Mouse (Mus musculus): Measurements from ENCODE around the gene Ttc27. TPM values are rescaled to one million over a fixed set of nuclear protein-coding genes. Genes with fewer than 3 reads are reported as not detected.

Ttc27 gene
- polyA plus RNA-seq, 1 experiment from 2014 or later = 18.0 TPM

- ATAC-seq (ENCODE audit: low read depth) = no peak
Observed at GRCm38 (mm10) chr17:74846031-74846891, 128.7 kb downstream of the Ttc27 start.

GRCm38 (mm10) chr17:74850216-74850615 lies 132.7 kb downstream of the Ttc27 start:
- H3K4me3 ChIP-seq = no peak overlapping the region
- H3K9ac ChIP-seq = no peak overlapping the region
- no peak overlapping the region for H3K27ac ChIP-seq (replicated peaks)
- H3K4me2 ChIP-seq = no peak overlapping the region
- H3K36me3 ChIP-seq = no peaks in the 10 kb centered on the region
- no peaks in the 10 kb centered on the region for H3K27me3 ChIP-seq
- no peaks in the 10 kb centered on the region for H3K9me3 ChIP-seq
- H3K4me1 ChIP-seq (replicated peaks) = peaks cover 8% of the 10 kb centered on the region; the same call in 1 of the 2 replicates
- 92% methylated on average over 3 of the region's 3 CpGs for WGBS
- ATAC-seq (ENCODE audit: low read depth) = no peak

More at GRCm38 (mm10) chr17:74846031-74846891, 128.7 kb downstream of the Ttc27 start:
- H3K9me3 ChIP-seq = no peaks in the 10 kb centered on the region
- H3K27ac ChIP-seq (replicated peaks) = no peak overlapping the region
- H3K27me3 ChIP-seq = no peaks in the 10 kb centered on the region
- H3K4me2 ChIP-seq = no peak overlapping the region
- H3K9ac ChIP-seq = no peak overlapping the region
- no peaks in the 10 kb centered on the region for H3K36me3 ChIP-seq
- H3K4me1 ChIP-seq (replicated peaks) = peaks cover 8% of the 10 kb centered on the region; the same call in 1 of the 2 replicates
- 47% methylated on average over 10 of the region's 10 CpGs for WGBS
- no peak overlapping the region for H3K4me3 ChIP-seq

DNA sequence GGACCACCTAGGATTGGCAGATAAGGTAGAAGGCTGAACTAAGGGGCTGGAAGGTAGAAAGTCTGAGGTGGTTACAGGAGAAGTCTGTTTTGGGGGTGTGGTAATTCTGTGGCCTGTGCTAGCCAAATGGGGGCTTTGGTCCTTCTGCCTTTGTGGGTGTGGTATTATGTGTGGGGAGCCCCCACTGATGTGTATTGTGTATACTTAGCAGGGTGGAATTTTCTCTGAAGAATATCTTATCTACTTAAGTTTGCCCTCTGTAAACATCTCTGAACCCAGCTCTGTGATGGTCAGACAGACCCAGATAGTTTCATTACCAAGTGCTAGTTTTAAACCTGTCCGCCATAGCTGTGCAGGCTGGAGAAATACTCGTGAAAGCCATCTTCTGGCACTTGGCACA lies 141.8 kb downstream of the Ttc27 start:
- Histone ChIP-seq H3K9me3 (no peaks in the 10 kb centered on the region), H3K4me1 (replicated peaks) (no peaks in the 10 kb centered on the region), H3K4me3 (no peak overlapping the region), H3K36me3 (no peaks in the 10 kb centered on the region), H3K4me2 (no peak overlapping the region), H3K27me3 (no peaks in the 10 kb centered on the region), H3K9ac (no peak overlapping the region), H3K27ac (replicated peaks) (no peak overlapping the region)
- ATAC-seq (ENCODE audit: low read depth) = no peak
- 79% methylated on average over 2 of the region's 2 CpGs for WGBS

DNA sequence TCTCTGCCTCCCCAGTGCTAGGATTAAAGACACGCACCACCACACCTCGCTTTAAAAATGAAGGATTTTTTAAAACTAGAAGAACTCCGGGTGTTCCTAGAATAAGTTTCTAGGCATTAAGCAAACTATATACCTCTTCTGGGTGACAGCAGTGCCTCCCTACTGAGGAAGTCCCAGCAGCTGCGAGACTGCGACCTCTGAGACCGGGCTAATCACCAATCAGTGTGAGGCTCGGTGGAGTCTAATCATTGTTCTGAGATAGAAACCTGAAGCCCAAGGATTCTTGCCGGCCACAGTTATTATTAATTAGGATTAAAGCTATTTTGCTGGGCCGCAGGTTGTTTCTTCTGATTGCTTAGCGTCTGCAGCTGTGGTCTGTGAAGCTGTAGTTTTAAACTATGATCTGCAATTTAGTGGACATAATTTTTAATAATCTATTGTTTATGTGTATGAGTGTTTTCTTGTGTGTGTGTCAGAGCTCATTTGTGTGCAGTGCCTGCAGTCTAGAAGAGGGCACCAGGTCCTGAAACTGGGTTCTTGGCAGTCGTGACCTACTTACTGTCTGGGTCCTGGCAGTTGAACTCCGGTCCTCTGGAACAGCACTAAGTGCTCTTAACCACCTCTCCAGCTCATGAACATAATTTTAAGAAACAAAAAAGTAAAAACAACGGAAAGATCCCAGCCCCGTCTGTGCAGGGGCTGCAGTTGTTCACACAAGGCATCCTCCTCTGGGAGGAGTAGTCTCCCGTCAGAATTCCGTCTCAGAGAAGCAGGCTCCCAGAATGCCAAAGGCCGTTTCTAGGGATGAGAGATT lies 142.9 kb downstream of the Ttc27 start:
- Histone ChIP-seq H3K9ac (no peak overlapping the region), H3K36me3 (no peaks in the 10 kb centered on the region), H3K4me2 (no peak overlapping the region), H3K4me1 (replicated peaks) (no peaks in the 10 kb centered on the region), H3K27ac (replicated peaks) (no peak overlapping the region), H3K27me3 (no peaks in the 10 kb centered on the region), H3K4me3 (no peak overlapping the region), H3K9me3 (no peaks in the 10 kb centered on the region)
- no peak for ATAC-seq (ENCODE audit: low read depth)
- 80% methylated on average over 17 of the region's 17 CpGs for WGBS

- Histone ChIP-seq H3K9ac (no peak overlapping the region), H3K9me3 (no peaks in the 10 kb centered on the region), H3K27ac (replicated peaks) (no peak overlapping the region), H3K4me2 (no peak overlapping the region), H3K36me3 (no peaks in the 10 kb centered on the region), H3K4me3 (no peak overlapping the region), H3K27me3 (no peaks in the 10 kb centered on the region), H3K4me1 (replicated peaks) (peaks cover 30% of the 10 kb centered on the region)
- no peak for ATAC-seq (ENCODE audit: low read depth)
- WGBS = 89% methylated on average over 5 of the region's 5 CpGs
Observed at GRCm38 (mm10) chr17:74863845-74864244, 146.3 kb downstream of the Ttc27 start.

DNA sequence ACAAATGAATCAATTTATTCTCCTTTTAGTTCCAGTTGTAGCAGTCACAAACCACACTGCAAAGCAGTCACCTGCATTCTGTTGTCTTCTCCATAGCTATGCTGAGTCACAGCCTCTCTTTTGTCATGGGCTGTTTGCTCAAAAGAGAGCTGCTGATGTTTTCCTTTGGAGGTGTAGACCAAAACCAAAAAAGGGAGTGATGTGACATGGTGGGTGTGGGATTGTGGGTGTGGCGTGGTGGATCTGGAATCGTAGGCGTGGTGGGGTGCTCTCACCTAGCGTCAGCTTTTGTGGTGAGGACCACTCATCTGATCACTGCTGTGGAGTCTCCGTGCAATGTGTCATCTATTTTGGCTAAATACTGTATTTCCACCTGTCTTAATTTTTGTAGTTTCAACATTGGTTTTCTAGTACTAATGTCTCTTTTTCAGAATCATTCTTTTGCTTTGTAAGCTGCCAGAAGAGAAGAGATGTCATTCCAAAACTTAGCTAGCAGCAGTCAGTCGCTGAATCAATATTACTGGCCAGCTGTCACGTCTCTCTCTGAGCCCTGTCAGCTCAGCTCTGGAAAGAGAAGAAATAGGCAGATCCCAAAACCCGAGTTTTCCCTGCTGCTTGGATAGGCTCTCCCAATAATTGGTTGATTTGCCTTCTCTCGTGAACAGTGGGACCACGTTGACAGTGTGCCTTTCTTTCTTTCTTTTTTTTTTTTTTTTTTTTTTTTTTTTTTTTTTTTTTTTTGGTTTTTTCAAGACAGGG lies 147.4 kb downstream of the Ttc27 start:
- 87% methylated on average over 10 of the region's 10 CpGs for WGBS
- H3K36me3 ChIP-seq = no peaks in the 10 kb centered on the region
- H3K27ac ChIP-seq (replicated peaks) = no peak overlapping the region

DNA sequence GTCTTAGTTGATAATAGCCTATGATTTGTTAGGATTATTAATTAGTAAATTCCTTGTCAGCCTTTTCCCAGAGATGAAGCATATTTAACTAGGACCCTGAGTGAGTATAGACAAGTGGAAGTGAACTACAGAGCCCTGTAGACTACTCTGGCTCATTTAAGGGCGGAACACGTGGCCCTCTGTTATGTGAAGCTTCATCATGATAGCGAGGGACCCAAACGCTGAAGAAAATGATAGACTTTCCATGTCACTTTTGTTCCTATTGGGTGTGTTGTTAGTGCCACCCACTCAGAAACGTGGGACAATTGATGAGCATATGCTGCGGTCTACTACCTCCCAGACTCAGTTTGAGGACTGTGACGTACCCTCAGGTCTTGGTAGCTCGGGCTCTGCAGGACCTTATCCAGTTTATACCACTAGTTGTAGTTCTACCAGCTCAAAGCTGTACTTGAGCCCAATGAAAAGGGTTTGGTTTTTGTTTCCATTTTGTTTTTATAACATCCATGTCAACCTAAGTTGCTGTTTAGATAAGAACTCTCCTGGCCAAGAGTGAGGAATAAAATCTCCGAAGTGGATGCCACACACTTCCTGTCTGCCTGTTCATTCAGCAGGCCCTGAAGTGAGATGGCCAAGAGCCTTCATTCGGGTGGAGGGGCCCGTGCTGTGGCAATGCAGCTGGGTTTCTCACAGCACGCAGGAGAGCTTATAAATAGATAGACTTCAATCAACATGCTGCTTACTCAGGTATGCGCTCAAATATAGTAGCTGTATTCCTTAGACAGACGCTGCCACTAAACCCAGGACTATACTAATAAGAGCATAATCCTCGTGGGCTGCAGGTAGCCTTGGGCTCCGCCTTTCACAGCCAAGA lies 148.4 kb downstream of the Ttc27 start:
- Histone ChIP-seq H3K36me3 (no peaks in the 10 kb centered on the region), H3K4me2 (no peak overlapping the region), H3K4me1 (replicated peaks) (peaks cover 40% of the 10 kb centered on the region), H3K9ac (no peak overlapping the region), H3K27ac (replicated peaks) (peak overlapping the region; percentile 61), H3K4me3 (no peak overlapping the region), H3K27me3 (no peaks in the 10 kb centered on the region), H3K9me3 (no peaks in the 10 kb centered on the region)
- ATAC-seq (ENCODE audit: low read depth) = no peak
- WGBS = 80% methylated on average over 16 of the region's 16 CpGs

More for the DNA sequence above, 147.4 kb downstream of the Ttc27 start:
- Histone ChIP-seq H3K4me2 (no peak overlapping the region), H3K27me3 (no peaks in the 10 kb centered on the region), H3K9me3 (no peaks in the 10 kb centered on the region), H3K4me1 (replicated peaks) (peaks cover 38% of the 10 kb centered on the region), H3K4me3 (no peak overlapping the region), H3K9ac (no peak overlapping the region)
- no peak for ATAC-seq (ENCODE audit: low read depth)

DNA sequence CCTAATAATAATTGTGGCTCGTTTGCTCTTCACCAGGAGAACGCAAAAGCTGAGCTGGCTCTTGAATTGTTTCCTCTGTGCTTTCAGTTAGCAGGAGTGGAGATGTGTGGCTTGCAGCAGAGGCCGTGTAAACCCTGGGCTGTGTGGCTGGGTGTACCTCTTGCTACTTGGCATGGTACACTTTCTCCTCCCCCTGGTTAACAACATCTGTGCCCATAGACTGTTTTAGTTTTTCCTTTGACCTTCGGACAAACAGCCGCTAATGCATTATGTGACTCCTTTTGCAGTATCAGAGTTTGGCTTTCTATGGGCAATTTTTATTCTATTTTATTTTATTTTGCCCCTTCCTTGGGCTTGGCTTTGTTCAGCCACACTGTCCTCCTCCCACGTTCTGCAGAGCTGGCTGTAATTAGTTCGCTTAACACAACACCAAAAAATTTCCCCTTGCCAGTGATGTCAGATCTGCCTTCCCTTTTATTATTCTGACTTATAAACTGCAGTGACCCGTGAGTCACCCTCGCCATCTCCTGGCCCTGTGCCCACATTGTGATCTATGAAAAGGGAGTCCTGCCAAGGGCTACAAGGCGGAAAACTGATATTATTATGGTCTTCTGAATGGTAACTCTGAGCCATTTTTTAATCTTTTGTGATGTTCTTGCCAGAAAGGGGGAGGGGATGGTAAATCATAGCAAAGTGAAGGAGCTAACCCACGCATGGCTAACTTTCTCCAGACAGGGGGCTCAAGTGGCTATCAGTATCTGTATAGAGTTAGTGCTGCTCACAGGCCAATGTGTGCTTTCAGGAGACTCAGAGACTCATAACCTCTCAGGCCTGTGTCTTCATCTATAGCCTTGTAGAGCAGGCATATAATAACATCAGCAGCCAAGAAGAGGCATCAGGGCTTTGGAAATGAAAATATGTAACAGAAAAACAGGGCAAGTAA lies 149.3 kb downstream of the Ttc27 start:
- Histone ChIP-seq H3K27me3 (no peaks in the 10 kb centered on the region), H3K9ac (no peak overlapping the region), H3K36me3 (no peaks in the 10 kb centered on the region), H3K4me1 (replicated peaks) (peaks cover 41% of the 10 kb centered on the region), H3K4me2 (no peak overlapping the region), H3K27ac (replicated peaks) (peak overlapping the region; percentile 61), H3K9me3 (no peaks in the 10 kb centered on the region), H3K4me3 (no peak overlapping the region)
- ATAC-seq (ENCODE audit: low read depth) = no peak
- WGBS = 21% methylated on average over 11 of the region's 11 CpGs

- no peak overlapping the region for H3K9ac ChIP-seq
- H3K27me3 ChIP-seq = no peaks in the 10 kb centered on the region
- peaks cover 41% of the 10 kb centered on the region for H3K4me1 ChIP-seq (replicated peaks)
- H3K9me3 ChIP-seq = no peaks in the 10 kb centered on the region
- no peak overlapping the region for H3K4me2 ChIP-seq
- ATAC-seq (ENCODE audit: low read depth) = no peak
- 70% methylated on average over 12 of the region's 12 CpGs for WGBS
- H3K36me3 ChIP-seq = no peaks in the 10 kb centered on the region
- no peak overlapping the region for H3K27ac ChIP-seq (replicated peaks)
- no peak overlapping the region for H3K4me3 ChIP-seq
Observed at GRCm38 (mm10) chr17:74868185-74868907, 150.8 kb downstream of the Ttc27 start.

DNA sequence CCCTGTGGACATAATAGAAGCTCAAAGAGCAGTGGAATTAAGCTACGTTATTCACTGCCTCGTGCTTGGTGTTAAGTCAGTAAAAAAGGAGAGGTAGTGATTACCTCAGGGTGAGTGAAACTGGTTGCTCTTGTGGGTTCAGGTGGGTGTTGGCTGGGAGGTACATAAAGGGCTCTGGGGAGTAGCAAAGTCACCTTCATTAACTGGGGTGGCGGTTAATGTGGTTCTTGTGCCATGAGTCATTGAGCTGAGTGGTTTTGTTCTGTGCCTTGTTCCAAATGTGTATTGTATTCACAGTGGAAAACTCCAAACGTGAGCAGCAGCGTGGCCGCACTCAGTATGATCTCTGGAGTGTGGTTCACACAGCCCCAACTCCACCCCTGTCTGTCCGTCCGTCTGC lies 152.0 kb downstream of the Ttc27 start:
- no peaks in the 10 kb centered on the region for H3K9me3 ChIP-seq
- H3K9ac ChIP-seq = no peak overlapping the region
- 60% methylated on average over 8 of the region's 8 CpGs for WGBS
- H3K36me3 ChIP-seq = no peaks in the 10 kb centered on the region
- H3K4me2 ChIP-seq = no peak overlapping the region
- ATAC-seq (ENCODE audit: low read depth) = no peak
- H3K4me3 ChIP-seq = no peak overlapping the region
- no peaks in the 10 kb centered on the region for H3K27me3 ChIP-seq
- peaks cover 41% of the 10 kb centered on the region for H3K4me1 ChIP-seq (replicated peaks)
- H3K27ac ChIP-seq (replicated peaks) = no peak overlapping the region

Measured in neural tube, embryonic 13.5 days (tissue).